Mouse (Mus musculus): ENCODE results near the gene Crb3.
"Not testable (repeated sequence)": the region's sequence is repeated elsewhere in the genome, so short reads cannot be mapped to it uniquely, and the experiment has no call there.

Gene Crb3

DNA sequence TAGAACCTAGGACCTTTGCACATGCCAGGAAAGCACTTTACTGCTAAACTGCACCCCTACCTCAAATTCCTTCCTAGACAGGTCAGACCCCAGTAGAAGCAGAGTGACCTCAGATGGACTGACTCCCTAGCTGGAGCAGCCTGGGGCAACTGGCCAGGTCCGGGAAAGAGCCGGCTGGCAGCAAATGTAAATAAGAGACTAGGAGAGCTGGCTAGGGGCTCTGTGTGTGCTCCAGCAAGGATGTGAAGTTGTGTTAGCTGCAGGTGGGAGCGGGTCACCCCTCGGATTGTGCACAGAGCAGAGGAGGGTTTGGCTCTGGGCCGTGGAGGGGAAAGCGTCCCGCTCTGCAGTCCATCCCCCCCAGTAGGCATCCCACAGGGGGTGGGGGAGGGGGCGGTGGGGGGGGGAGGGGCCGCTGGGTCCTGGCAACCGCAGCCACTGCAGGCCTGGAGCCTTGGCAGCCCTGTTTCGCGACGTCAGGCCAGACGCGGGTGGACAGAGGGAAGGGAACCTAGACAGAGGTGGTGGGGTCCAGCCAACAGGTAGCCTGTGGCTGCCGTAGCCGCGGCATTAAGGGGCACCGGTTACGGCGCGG, at the start of gene Crb3:
Gene Crb3 (plus strand): TSS at position 215 of the 595 bp plus-strand sequence.
- DNase-seq, result peak; percentile 40

- no peak for DNase-seq
Observed at GRCm38 (mm10) chr17:57010911-57011235, 48.0 kb upstream of the Crb3 start.

DNA sequence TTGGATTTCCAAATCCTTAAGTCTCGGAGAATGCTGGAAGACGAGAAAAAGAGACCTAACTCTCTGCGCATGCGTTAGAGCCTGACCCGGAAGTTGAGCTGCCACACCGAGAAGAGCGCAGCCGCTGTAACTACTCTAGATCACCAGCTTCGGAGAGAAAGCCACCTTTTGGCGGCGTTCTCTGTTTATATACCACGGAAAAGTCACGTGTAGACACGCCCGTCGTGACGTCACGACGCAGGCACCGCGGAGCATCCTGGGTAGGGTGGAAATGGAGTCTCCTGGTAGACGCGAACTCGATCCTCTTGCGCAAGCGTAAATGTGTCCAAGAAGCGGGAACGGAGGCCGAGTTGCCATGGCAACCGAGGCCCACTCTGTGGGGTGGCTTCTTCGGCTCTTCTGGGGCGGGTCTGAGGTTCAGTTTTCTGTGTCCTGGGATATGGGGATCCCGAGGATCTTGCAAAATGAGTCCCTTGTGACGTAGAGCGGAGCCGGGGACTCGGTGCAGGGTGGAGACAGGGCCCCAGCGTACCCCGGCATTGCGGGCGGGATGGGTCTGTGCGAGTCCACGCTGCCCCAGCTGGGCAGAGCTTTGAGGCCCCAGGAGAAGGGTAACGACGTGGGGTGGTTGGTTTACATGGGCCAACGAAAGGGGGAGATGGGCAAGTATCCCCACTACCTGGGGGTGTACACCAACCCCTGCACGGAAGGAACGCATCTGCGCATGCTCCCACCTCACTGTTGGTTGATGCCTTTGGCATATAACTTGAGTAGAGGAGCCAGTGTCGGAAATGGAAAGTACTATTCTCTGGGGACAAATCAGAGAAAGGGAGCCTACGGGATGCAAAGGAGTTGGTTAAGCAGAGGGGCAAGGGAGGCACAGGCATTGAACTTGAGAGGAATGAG, 47.4 kb upstream of the Crb3 start, which contains the start of the genes Gtf2f1 and Gm17949:
Gene Gtf2f1 (minus strand): TSS at position 53 of the 906 bp plus-strand sequence.
Gene Gm17949 (plus strand): TSS at position 234 of the 906 bp plus-strand sequence.
- DNase-seq, result peak; percentile 94

- no peak for DNase-seq
Observed at GRCm38 (mm10) chr17:57012245-57012795, 46.6 kb upstream of the Crb3 start.

GRCm38 (mm10) chr17:57019693-57020092, 39.2 kb upstream of the Crb3 start:
- no peak for DNase-seq

DNA sequence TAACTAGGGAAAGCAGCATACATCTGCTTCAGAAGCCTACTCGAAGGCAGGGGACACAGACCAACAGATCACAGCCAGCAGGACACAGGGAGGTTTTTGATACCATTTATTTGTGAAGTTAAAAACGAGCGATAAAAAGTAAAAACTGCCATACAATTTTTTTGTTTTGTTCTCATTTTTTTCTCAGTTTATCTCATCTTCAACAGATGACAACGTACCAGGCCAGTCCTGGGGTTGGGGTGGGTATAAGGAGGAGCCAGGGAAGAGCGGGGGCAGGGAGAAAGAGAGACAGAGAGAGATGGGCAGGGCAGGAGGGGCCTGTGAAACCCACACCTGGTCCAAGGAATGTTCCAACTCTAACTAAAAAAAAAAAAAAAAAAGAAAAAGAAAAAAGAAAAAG, 37.9 kb upstream of the Crb3 start:
- no peak for DNase-seq

DNA sequence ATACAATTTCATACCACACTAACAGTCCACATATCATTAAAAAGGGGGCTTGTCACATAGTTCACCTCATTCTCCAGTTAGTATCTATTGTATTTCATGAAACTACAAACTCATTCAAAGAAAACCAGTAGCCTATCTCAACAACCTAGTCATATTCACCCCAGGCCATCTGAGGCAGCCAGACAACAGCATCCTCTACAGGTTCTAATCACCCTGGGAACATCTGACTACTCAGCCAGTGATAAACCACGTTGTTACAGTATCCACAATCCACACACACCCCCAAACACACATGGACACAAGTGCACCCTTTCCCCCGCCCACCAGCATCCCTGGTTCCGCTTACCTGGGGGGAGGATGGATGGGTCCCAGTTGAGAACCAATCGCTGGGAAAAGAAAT, 31.4 kb upstream of the Crb3 start:
- no peak for DNase-seq

DNA sequence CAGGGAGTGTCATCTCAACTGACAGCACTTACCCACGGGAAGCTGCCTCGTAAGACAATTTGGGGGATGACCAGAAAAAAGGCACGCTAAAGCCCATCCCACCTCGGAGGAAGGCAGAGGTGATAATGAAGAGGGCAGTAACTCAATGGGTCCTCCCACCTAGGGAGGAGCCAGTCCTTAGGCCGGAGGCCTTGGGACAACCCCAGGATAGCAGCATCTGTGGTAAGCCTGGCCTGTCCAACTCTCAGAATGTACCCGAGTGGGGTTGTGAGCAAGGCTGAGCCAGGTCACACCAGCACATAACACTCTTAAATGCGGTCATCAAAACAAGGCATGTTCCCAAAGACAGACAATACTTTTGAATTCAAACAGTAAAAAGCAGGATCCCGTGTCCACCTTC, 29.2 kb upstream of the Crb3 start:
- DNase-seq, result no peak

DNA sequence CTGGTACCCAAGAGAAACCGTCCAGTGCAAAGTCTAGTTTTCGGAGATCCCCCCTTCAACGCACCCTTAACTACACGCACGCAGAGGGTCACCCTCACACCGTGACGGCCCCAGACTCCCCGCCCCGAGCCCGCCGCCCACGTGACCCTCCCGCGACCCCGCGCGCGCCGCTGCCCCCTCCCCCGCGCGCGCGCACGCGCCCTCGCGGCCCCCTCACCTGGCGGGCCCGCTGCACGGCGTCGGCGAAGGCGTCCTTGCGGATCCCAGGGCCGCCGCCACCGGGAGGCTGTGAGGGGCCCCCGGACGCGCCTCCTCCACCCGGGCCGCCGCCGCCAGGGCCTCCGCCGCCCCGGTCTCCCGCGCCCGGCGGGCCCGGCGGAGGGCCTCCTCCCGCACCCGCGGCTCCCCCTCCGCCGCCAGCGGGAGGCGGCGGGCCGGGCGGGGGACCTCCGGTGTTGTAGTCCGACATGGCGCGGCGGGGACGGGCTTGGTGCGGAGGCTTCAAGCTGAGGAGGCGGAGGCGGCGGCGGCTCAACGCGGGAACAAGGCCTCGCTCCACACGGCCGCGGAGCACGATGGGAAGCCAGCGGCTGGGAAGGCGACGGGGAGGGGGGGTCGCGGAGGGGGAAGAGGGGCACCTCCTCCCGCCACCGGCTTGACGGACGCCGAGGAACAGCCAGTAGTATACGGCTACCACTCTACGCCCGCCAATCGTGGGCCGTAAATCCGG, 27.8 kb upstream of the Crb3 start, which contains the start of gene Khsrp:
Gene Khsrp (minus strand): TSS at position 592 of the 730 bp plus-strand sequence.
- peak; percentile 52 for DNase-seq

GRCm38 (mm10) chr17:57031661-57032420, 27.1 kb upstream of the Crb3 start:
- peak; percentile 98 for DNase-seq

GRCm38 (mm10) chr17:57032854-57033253, 26.1 kb upstream of the Crb3 start:
- no peak for DNase-seq

DNA sequence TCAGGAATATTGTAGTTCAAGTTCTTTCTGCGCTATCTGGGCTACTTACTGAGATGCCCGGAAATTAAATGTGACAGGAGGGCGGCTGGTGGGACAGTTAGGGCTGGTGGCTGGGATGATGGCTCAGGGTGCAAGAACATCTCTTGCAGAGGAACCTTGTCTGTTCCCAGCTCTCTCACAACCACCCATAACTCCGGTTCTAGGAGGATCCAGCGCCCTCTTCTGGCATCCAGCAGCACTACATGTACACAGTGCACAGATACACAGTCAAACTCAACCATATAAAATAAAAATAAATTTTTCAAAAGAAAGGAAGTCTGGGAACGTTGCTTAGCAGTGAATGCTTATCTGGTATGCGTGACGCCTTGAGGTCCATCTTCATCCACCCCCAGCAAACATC, 19.9 kb upstream of the Crb3 start:
- no peak for DNase-seq

DNA sequence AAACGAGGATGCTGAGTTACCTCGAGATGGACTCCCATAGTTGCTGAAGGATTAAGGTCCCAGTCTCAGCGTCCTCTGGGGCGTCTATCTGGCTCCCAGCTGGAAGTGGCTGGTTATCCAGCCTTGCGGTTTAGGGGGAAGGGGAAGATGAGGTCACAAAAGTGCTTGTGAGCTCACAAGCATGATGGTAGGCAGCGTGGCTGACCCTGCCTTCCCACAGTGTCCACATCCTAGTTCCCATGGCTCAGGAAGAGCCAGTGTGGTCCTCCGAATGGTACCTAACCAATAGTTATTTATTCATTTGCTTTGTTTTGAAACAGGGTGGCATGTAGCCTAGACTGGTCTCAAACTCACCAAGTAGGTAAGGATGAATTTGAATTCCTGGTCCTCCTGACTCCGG, 17.4 kb upstream of the Crb3 start, which contains the start of gene Slc25a41:
Gene Slc25a41 (minus strand): TSS at position 101 of the 400 bp plus-strand sequence.
- DNase-seq, result no peak

DNA sequence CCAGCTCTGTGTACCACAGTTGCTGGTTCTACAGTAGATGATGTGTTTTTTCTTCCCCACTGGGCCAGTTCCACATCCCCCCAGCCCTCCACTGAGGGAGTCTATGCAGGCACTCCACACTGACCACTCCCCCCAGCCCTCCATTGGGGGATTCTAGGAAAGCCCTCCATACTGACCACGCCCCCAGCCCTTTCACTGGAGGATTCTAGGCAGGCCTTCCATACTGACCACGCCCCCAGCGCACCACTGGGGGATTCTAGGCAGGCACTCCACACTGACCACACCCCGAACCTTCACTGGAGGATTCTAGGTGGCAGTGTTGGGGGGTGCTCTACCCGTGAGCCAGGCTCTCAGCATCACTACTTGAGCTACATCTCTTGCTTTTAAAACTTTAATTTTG, 11.5 kb upstream of the Crb3 start:
- DNase-seq, result peak; percentile 36

DNA sequence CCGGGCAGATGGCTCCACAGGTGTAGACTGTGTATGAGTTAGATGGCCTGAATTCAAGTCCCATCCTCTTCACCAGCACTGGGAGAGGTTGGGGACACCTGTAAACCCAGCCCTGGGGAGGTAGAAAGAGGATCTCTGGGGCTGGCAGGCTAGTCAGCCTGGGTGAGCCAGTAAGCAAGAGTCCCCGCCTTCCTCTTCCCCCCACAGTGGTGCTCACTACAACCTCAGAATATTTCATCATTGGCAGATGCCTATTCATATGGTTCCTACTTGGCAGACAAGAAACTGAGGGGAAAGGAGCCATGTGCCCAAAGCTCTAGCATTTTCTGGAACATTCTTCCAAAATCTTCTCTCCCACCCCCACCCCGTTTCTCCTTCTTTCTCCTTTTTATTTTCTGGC, 10.1 kb upstream of the Crb3 start:
- no peak for DNase-seq

DNA sequence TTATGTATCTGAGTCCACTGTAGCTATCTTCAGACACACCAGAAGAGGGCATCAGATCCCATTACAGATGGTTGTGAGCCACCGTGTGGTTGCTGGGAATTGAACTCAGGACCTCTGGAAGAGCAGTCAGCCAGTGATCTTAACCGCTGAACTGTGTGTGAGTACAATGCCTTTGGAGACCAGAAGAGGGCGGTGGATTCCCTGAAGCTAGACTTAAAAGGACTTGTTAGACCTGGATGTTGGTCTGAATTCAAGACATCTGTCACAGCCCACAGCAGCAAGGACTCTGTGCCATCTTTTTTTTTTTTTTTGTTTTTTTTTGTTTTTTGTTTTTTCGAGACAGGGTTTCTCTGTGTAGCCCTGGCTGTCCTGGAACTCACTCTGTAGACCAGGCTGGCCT, 7.2 kb upstream of the Crb3 start:
- DNase-seq, result not testable (repeated sequence)

DNA sequence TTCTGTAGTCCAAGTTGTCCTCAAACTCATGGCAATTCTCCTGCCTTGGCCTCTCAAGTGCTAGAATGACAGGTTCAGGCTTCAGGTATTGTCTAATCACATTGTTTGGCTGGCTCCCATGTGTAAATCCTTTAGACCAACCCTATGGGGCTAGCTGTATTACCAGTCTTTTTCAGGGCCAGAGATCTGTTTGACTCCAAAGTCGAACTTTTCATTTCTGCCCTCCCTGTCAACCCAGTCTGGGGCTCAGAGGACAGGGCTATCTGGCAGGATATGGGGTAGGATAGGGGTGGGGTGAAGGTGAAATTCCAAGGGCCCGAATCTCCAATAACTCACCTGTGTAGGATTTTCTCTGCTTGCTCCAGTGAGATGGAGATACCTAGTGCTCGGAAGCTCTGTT, 2.7 kb upstream of the Crb3 start:
- DNase-seq, result no peak

- DNase-seq, result peak; percentile 83
Observed at GRCm38 (mm10) chr17:57059486-57059977, 627 bp downstream of the Crb3 start, which contains the start of gene Slc25a23. Gene Slc25a23, minus strand, starts transcription at chr17:57059863.

DNA sequence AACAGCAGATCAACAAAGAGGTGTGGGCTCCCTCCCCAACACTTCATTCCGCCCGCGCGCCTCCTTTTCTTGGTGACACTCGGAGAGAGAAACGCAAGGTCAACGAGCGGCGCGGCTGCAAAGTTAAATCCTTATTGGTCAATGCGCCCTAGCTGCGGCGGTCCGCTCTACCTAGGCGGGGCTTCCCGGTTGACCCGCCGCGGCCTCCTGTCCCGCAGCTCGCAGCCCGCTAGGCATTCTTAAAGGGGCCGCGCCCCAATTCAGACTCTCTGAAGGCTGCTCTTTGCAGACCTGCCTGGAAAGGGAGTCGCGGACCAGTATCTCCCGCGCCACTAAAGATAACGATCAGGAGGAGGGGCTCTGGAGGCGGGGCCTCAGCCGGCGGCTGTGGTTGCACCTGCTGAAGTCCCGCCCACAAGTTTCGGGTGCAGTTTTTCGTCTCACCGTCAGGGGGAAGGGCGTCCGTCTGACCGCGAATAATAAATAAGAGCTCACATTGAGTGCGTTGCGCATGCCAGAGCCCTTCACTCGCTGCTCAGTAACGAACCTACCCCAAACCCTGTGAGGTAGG, 1.4 kb downstream of the Crb3 start:
- DNase-seq, result peak; percentile 95

DNA sequence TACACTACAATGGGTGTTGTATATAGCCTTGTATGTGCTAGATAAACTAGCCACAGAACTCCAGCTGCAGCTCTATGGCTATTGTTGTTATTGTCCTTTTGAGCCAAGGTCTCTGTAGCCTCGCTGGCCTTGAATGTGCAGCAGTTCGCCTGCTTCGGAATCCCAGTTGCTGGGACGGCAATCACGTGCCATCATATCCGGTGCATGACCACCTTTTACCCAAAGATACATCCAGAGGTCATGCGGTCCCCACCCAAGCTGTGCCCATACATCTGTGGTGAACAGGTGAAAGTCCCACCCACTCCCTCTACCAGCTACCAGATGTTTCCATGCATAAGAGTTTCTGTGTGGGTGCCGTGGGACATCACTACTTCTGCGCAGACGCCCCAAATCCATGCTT, 2.2 kb downstream of the Crb3 start:
- DNase-seq, result no peak

GRCm38 (mm10) chr17:57062011-57062521, 3.2 kb downstream of the Crb3 start:
- no peak for DNase-seq

Data from right cerebral cortex, postnatal 14 days (tissue).